Mouse (Mus musculus) activated CD4-positive, CD25-positive, alpha-beta regulatory T cell, adult 9 weeks (primary cell): Measurements from ENCODE around the gene Sarm1. TPM values are rescaled to one million over a fixed set of nuclear protein-coding genes. Genes with fewer than 3 reads are reported as not detected.

Experiments used
- polyA plus RNA-seq: library from polyadenylated mRNA; unstranded; fragments of 100-300 nt; shearing (Covaris generic); gene quantifications from one replicate; pipeline ENCODE4 v1.2.1, GENCODE M21; 2017

Gene Sarm1
- polyA plus RNA-seq, result 0.38 TPM

DNA sequence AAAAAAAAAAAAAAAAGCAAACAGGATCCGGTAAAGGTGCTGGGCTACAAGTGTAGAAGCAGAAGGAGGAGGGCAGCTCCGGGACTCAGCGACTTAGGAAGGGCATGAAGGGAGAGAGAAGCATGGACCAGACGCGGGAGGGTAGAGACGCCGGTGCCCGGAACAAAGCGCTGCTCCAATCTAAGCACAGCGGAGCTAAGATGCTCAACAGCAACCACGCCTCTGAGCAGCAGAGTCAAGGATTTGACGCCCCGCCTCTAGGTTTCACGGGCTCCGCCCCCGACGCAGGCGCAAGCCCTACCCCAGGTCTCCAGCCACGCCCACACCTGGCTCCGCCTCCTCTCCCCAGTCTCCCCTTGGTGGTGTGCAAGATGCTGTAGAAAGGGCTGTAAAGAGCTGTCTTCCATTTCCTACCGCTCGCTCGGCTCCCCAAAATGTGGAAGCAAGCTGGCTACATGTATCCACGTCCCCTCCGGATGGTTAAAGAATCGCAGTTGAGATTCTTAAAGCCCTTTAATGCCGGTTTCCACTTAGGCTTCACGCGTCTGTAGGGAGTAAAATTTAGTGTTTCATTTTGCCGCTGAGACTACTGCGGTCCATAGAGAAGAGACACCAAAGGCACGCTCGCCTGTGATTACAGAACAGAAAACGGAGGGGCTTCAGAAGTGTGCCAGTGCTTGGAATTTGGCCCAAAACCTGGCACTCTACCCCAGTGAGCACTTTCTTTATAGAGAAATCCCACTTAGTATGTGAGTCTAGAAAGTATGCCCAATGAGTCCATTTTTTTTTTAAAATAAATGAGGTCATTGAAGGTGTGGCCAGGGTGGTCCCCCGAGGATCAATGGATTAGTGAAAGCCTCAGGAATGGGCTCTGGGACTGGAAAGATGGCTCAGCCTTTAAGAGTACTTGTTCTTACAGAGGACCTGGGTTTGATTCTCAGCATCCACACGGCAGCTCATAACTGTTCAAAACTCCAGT, at the start of gene Sarm1:
TSS of gene Sarm1 (minus strand) at position 211 of the 979 bp plus-strand sequence.

DNA sequence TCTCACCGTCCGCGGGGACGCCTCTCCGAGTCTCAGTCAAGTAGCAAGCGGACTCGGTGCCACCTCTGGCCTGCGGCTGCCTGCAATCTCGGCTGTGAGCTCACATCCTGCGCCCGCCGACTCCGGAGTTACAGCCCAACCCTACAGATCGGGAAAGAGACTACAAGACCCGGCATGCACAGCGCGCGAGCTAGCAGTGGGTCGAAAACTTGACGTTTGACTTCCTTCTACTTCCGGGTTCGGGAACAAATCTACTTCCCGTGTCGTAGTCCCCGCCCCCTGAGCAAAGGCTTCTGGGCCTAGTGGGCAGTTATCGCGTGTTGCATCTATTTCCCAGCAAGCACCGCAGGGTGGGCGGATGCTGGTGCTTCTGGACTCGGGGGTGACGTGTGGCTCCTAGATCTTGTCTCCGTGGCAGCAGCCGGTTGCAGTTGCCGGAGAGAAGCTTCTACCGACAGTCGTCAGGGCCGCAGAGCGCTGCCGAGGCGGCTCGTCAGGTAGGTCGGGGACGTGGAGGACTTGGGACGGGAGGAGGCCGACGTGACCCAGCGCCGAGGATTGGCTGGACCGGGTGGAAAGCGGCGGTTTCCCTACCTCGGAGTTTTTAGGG, 38.6 kb upstream of the Sarm1 start, which contains the start of the genes Tnfaip1 and Ift20:
TSS of gene Tnfaip1 (minus strand) at position 253 of the 610 bp plus-strand sequence.
TSS of gene Ift20 (plus strand) at position 282 of the 610 bp plus-strand sequence.

GRCm38 (mm10) chr11:78512025-78512957, 14.7 kb upstream of the Sarm1 start, which contains the start of the genes Tmem199 and Poldip2:
Gene Tmem199 (minus strand): TSS chr11:78512172.
Gene Poldip2 (plus strand): TSS chr11:78512193.

DNA sequence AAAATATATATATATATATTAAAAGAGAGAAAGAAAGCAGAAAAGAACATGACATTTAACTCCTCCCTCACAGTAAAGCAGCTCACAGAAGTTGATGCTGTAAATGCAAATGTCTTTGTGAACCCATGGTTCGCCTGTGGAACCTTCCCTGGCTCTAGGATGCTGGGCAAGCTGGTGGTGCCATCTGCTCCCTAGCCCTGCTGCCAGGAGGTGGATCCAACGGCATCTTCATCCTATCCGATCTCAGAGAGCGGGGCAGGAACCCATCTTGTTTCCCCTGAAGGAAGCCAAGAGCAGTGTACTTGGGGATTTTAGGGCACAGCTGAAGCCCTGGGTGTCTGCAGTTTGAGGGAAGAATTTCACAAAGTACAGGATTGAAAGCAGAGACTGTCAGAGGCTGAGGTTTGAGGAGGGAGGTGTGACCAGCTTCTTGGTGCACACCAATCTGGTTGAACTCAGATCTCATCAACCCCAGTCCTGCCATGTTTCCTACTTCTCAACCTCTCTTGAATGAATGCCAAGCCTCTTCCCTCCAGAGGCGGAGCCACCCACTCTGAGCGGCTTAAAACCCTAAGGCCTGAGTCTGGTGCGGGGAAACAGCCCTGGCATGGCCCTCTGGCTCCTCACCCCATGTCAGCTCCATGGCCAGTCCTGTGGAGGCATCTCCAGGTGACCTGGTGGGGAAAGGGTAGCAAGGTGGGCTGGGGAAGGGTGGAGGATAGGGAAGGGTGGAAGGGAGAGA, 5.5 kb upstream of the Sarm1 start, which contains the start of gene Sebox:
TSS of gene Sebox (plus strand) at position 539 of the 742 bp plus-strand sequence.

DNA sequence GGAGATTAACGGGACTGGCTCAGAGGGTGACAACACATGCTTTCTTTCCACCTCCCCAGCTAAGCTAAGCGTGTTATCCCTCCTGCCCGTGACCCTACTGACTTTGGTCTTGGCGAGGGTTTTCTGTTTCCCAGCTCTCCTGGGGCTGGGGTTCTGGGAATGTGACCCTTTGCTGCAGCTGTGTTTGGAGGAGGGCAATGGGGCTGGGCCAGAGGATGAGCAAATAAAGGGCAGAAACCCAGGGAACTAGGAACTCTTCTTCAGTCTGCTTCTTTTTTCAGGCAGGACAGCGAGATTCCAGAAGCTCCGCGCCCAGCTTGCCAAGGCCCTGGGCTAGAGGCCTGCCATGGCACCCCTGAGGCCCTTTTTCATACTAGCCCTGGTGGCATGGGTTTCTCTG, 1.4 kb upstream of the Sarm1 start, which contains the start of gene Vtn:
TSS of gene Vtn (plus strand) at position 88 of the 400 bp plus-strand sequence.

GRCm38 (mm10) chr11:78465568-78466180, 31.9 kb downstream of the Sarm1 start, which contains the start of gene Slc46a1:
Gene Slc46a1 (plus strand): TSS chr11:78465697.

Other genes with a start within 250 kb of the Sarm1 start
- gene 2610507B11Rik, start 236.0 kb downstream of the Sarm1 start, polyA plus RNA-seq, result 91.8 TPM
- 0.61 TPM for gene BC030499, start 206.9 kb downstream of the Sarm1 start, polyA plus RNA-seq
- 3.5 TPM for gene Spag5, start 196.2 kb downstream of the Sarm1 start, polyA plus RNA-seq
- 15.5 TPM for gene Aldoc, start 174.8 kb downstream of the Sarm1 start, polyA plus RNA-seq
- gene Pigs, start 169.3 kb downstream of the Sarm1 start, polyA plus RNA-seq, result 132 TPM
- gene Unc119, start 154.3 kb downstream of the Sarm1 start, polyA plus RNA-seq, result 30.6 TPM
- gene Foxn1, start 111.2 kb downstream of the Sarm1 start, polyA plus RNA-seq, result not detected
- gene Slc13a2, start 75.5 kb downstream of the Sarm1 start, polyA plus RNA-seq, result not detected
- 1.4 TPM for gene Slc46a1, start 32.1 kb downstream of the Sarm1 start, polyA plus RNA-seq
- not detected for gene Vtn, start 1.3 kb upstream of the Sarm1 start, polyA plus RNA-seq
- gene Sebox, start 5.7 kb upstream of the Sarm1 start, polyA plus RNA-seq, result not detected
- 43.3 TPM for gene Tmem199, start 14.4 kb upstream of the Sarm1 start, polyA plus RNA-seq
- 32.9 TPM for gene Poldip2, start 14.4 kb upstream of the Sarm1 start, polyA plus RNA-seq
- 22.2 TPM for gene Tnfaip1, start 38.6 kb upstream of the Sarm1 start, polyA plus RNA-seq
- 116 TPM for gene Ift20, start 38.6 kb upstream of the Sarm1 start, polyA plus RNA-seq
- gene Tmem97, start 53.0 kb upstream of the Sarm1 start, polyA plus RNA-seq, result 12.8 TPM
- gene Nlk, start 199.6 kb upstream of the Sarm1 start, polyA plus RNA-seq, result 13.1 TPM